Mouse (Mus musculus) cortical plate, adult 2 months (tissue): ENCODE measurements around the gene Prdm16.

ENCODE experiments used
- CTCF ChIP-seq: fragments of 200-500 bp; IDR thresholded peaks from 2 replicates; pipeline ENCODE4 v1.5.1; 2011; ENCODE audit warnings: mild to moderate bottlenecking, control low read depth, low read length; ENCODE audit not compliant: insufficient read depth; ENCODE audit errors: extremely low read depth
- POLR2A ChIP-seq: fragments of 200-500 bp; IDR thresholded peaks from 2 replicates; pipeline ENCODE4 v1.6.1; 2011; ENCODE audit warnings: mild to moderate bottlenecking, low read length, control low read depth; ENCODE audit not compliant: insufficient read depth; ENCODE audit errors: extremely low read depth

DNA sequence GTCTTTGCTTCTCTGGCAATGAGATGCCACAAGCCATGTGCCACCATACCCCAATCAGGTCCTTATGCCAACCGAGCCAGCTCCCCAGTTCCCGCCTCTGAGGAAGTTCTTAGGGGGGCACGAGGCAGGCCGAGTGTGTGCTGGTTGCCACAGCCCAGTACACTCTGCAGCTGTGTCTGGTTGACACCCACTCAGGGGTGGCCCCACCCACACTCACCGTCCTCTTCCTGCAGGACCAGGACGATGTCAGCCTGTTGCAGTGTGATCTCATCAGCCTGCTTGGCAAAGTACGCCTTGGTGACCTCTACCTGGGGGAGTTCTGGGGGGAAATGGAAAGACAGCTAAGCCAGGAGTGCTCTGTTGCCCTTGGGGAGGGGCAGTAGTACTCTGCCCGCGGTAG lies 357.2 kb downstream of the Prdm16 start:
- TF ChIP-seq CTCF (no peak), POLR2A (no peak)
